In the genomic region with DNA sequence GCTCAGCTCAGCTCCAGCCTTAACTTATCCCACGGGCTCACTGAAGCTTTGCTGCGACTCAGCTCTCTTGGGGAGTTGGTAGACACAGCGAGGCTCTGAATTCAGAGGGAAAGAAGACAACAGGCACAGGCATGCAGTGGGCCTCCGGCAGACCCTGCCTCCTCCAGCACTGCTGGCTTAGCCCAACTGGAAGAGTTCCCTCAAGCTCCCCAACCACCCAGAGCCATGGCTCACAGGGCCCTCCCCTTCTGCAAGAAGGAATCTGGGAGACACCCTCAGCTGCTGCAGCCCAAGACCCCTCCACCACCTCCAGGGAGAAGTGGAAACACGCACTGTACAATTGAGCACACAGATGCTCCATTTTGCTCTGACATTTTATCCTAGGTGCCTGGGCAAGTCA, we compare ENCODE assay signal across 14 mouse cellular contexts.
"Had no signal": no experiment of that assay in that cellular context is flagged by ENCODE, and none has a peak within 500 bp of the region (broad histone marks: within the 10 kb centered on the region; RNA-seq: fewer than 3 reads in every experiment).

No protein-coding gene starts in this region.

- H3K4me2 ChIP-seq: kidney, embryonic 15.5 days; liver, embryonic 12.5 days; lung, embryonic 14.5 days; neural tube, embryonic 15.5 days had no signal

- H3K9ac ChIP-seq: kidney, embryonic 15.5 days; liver, embryonic 12.5 days; lung, embryonic 14.5 days; neural tube, embryonic 15.5 days had no signal

- H3K27ac ChIP-seq: kidney, embryonic 15.5 days; left cerebral cortex, adult 2 months; liver, embryonic 12.5 days; midbrain, embryonic 10.5 days; neural tube, embryonic 15.5 days had no signal

- H3K36me3 ChIP-seq: kidney, embryonic 15.5 days; liver, embryonic 12.5 days; midbrain, embryonic 10.5 days; neural tube, embryonic 15.5 days had no signal

- H3K27me3 ChIP-seq: kidney, embryonic 15.5 days; neural tube, embryonic 15.5 days had no signal

- DNase-seq: kidney, adult 2 months; kidney, postnatal 14 days; lung, embryonic 14.5 days; lung, postnatal 10 days; lung, postnatal 4 days; midbrain, embryonic 14.5 days; right cerebral cortex, adult 18-20 months; thymus, postnatal 36 days had no signal

- ATAC-seq: liver, embryonic 12.5 days had no signal

- H3K4me3 ChIP-seq: kidney, embryonic 15.5 days; left cerebral cortex, adult 2 months; liver, embryonic 12.5 days; midbrain, embryonic 10.5 days; myocyte; neural tube, embryonic 15.5 days had no signal

- H3K9me3 ChIP-seq: kidney, embryonic 15.5 days; liver, embryonic 12.5 days; midbrain, embryonic 10.5 days; neural tube, embryonic 15.5 days had no signal
